Mouse (Mus musculus) right cerebral cortex, postnatal 4 days (tissue): Measurements from ENCODE around the gene Mfsd12.

Experiments
- DNase-seq: peaks from one replicate; pipeline ENCODE4 v3.0.0-alpha.2; 2022

Mfsd12 gene

GRCm38 (mm10) chr10:81356991-81357844, at the start of gene Mfsd12:
Gene Mfsd12, plus strand, starts transcription at chr10:81357491.
- DNase-seq: peak; percentile 96

DNA sequence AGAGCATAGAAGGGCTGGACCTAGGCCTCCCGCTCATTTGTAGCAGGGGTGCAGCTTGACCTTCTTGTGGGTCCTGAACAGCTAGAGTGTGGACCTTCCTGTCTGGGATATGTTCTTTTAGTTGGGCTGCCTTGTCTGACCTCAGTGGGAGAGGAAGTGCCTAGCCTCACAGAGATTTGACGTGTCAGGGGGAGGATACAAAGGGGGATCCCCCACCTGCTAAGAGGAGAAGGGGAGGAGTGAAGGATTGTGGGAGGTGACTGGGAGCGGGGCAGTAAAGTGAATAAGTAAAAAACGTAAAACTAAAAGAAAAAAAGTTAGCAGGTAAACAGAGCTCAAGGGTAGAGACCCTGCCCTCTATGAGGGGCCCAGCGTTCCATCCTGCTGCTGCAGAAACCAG, 47.7 kb upstream of the Mfsd12 start:
- no peak for DNase-seq

DNA sequence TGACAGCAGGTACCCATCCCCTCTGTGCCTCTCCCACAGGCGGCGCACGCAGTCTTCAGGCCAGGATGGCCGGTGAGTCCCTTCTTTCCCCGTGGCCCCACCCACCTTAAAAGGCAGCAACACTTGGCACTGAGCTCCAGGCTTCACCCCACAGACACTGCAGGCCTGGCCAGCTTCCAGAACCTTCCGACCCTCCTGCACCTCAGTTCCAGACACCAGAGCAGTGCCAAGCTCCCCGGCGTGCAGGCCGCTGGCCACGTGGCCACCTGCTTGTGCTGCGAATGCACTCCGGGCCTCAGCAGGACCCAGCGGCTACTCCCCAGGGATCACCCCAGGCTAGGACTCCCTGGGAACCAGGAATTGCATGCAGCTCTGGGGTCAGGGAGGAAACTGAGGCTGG, 43.7 kb upstream of the Mfsd12 start:
- no peak for DNase-seq

- no peak for DNase-seq
Observed at GRCm38 (mm10) chr10:81314201-81314600, 43.1 kb upstream of the Mfsd12 start.

GRCm38 (mm10) chr10:81315587-81315986, 41.7 kb upstream of the Mfsd12 start:
- no peak for DNase-seq

DNA sequence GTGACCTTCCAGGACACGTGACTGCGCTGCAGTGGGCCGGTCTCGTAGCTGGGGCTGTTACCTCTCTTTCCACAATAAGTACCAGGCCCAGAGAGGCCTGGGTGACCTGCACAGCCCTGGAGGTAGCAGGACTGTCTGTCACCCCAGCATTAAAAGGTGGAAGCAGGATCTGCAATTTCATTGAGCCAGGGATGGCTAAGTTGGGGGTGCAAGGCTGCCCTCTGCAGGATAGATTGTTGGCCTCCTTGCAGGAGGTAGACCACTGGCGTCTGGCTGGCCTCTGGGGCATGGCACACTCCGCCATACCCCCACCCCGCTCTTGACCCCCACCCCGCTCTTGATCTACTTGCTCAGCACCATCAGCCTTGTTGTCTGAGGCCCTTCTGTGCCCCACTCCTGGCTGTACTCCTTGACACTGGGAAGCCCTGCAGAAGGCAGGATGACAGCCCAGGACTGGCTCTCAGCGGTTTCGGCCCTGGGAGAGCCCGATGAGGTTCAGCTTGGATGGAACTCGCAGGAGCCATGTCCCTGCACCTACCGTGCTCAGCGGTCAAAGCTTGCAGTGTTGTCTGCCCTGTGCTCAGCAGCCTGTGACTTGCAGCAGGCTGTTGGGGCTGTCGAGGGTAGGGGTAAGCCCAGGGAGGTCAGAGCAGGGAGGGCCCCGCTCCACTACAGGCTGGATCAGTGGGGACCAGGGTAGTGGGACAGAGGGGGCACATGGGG, 40.8 kb upstream of the Mfsd12 start:
- no peak for DNase-seq

DNA sequence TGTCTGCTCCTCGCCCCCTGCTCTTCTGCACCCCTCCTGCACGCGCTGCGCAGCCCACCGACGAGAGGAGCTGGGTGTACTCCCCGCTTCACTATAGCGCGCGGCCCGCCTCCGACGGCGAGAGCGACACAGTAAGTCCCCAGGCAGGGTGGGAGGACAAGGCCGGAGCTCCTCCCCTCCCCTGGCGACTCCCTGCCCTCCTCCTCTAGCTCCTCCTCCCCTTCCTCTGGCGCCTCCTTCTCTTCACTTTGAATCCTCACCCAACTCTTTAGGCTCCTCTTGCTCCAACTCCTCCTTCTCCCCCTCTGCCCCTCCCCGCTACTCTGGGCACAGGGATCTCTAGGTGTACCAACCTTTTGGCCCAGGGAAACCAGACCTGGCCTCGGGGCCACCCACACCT, 40.0 kb upstream of the Mfsd12 start:
- DNase-seq: no peak

GRCm38 (mm10) chr10:81318589-81319329, 38.5 kb upstream of the Mfsd12 start:
- peak; percentile 55 for DNase-seq

GRCm38 (mm10) chr10:81319330-81319699, 38.0 kb upstream of the Mfsd12 start:
- no peak for DNase-seq

- peak; percentile 44 for DNase-seq
Observed at GRCm38 (mm10) chr10:81319741-81320549, 37.3 kb upstream of the Mfsd12 start.

DNA sequence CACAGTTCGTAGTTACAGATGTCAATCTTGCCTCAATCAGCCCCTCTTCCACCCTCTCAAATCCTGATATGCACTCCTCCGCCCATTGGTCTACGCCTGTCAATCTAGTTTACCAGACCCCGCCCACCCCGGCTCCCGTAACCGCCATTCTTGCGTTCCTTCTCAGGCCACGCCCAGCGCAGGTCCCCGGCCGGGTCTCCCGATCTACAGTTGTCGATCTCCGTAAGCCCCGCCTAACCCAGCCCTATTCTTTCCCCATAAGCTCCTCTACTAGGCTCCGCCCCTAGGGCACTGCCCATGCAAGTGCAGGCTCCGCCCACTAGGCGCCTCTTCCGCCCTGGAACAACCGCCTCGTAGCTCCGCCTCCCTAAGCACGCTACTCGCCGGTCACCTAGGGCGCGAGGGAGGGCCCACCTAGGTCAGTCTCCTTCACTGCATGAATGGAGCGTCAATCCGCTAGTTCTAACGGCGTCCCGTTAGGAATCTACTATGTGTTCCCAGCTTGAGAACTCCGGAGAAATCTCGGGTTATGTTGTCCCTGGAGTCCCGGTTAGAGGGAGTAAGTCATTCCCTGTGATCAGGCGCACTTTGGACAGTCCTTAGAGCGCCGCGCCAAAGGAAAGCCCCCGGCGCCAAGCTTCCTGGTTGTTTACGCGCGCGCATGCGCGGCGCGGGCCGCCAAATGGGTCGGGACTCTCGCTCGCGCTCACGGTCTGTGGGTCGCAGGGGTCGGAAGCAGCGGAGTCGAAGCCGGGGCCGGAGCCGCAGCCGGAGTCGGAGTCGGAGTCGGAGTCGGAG, 36.5 kb upstream of the Mfsd12 start, which contains the start of gene Cactin:
TSS of gene Cactin (plus strand) at position 554 of the 798 bp plus-strand sequence.
- DNase-seq: peak; percentile 99

GRCm38 (mm10) chr10:81321436-81321835, 35.9 kb upstream of the Mfsd12 start:
- DNase-seq: no peak

DNA sequence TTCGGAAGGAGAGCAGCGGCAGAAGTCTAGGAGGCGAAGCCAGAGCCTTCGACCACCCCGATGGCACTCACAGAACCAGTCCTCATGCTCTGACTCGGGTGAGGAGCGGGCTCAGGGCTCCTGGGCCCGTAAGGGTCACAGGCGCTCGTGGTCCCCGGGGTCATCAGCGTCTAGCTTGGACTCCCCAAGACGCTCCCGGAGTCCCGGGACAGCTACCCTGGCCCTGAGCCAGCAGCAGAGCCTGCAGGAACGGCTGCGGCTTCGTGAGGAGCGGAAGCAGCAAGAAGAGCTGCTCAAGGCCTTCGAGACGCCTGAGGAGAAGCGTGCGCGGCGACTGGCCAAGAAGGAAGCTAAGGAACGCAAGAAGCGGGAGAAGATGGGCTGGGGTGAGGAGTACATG, 34.8 kb upstream of the Mfsd12 start:
- DNase-seq: no peak

DNA sequence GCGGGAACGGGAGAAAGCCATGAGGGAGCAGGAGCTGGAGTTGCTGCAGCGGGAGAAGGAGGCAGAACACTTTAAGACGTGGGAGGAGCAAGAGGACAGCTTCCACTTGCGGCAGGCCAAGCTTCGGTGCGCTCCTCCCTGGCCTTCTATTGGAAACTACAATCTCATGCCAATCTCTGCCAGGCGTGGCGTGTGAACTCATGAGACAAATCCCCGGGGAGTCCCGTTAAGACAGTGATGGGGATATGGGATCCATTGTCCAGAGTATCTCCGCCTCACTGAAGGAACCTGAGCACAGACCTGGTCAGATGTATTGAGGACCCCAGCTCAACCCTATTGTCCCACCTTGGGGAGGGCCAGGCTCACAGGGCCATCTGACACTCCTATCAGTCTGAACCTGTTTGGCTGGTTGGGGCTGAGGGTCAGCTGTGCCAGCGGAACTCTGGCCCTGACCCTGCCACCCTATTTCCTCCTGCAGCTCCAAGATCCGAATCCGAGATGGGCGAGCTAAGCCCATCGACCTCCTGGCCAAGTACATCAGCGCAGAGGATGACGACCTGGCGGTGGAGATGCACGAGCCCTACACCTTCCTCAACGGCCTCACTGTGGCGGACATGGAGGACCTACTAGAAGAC, 34.0 kb upstream of the Mfsd12 start:
- no peak for DNase-seq

GRCm38 (mm10) chr10:81323791-81324530, 33.3 kb upstream of the Mfsd12 start:
- no peak for DNase-seq

DNA sequence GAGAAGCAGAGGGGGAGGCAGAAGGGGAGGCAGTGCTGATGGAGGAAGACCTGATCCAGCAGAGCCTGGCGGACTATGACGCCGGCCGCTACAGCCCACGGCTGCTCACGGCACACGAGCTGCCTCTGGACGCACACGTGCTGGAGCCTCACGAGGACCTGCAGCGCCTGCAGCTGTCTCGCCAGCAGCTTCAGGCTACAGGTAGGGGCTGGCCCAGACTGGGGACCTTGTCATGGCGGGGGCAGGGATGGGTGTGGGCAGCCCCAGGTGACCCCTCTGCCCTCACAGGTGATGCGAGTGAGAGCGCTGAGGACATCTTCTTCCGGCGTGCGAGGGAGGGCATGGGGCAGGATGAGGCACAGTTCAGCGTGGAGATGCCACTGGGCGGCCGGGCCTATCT, 32.1 kb upstream of the Mfsd12 start:
- DNase-seq: no peak

DNA sequence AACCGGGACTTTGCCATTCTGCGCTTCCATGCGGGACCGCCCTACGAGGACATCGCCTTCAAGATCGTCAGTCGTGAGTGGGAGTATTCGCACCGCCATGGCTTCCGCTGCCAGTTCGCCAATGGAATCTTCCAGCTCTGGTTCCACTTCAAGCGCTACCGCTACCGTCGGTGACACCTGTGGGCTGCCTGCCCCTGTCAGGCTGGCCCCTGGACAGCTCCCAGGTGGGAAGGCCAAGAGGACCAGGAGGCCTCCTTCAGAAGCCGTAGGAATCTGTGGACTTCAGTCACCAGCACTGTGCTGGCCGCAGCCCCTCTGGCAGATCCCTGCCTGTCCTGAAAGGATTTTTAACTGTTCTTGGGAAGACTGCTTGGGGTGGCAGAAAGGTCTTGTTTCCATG, 31.5 kb upstream of the Mfsd12 start:
- DNase-seq: no peak

DNA sequence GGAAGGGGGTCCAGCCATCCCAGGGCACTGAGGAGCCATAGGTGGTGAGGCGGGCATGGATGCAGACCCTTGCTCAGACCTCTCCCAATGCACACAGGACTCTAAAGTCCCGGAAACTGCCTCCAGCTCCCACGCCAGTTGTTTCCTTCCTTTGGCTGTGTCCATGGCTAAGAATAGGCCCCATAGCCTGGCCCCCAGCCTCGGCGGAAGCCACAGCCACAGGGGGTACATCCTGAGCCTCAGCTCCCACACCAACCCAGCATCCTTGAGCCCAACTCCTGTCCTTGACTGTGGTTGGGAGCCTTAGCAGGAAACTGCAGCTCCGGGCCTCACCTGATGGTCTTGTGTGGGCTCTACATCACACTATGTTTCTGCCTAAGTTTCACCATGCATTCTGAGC, 30.4 kb upstream of the Mfsd12 start:
- DNase-seq: no peak

DNA sequence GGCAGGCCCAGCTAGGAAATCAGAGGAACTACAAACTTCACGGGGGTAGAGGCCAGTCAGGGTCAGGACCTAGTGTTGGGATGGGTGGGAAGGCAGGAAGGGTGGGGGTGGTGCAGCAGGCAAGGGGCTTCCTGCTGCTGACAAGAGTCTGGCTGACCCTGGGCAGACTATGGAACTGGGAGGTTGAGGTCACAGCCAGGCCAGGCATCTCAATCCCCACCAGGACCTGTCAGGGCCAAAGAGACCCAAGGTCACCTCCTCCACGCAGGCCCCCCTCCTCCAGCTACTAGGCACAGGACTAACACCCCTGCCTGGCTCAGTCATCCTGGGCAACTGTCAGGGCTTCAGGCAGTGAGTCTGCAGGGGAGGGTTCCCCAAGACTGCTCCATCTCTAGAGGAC, 29.3 kb upstream of the Mfsd12 start:
- DNase-seq: no peak

- no peak for DNase-seq
Observed at GRCm38 (mm10) chr10:81328386-81328785, 28.9 kb upstream of the Mfsd12 start, which contains the start of gene Tbxa2r. Gene Tbxa2r, plus strand, starts transcription at chr10:81328731.
